Mouse (Mus musculus): ENCODE measurements around the gene Glyat.
"Not testable (repeated sequence)": the region's sequence is repeated elsewhere in the genome, so short reads cannot be mapped to it uniquely, and the experiment has no call there.

The Glyat gene

DNA sequence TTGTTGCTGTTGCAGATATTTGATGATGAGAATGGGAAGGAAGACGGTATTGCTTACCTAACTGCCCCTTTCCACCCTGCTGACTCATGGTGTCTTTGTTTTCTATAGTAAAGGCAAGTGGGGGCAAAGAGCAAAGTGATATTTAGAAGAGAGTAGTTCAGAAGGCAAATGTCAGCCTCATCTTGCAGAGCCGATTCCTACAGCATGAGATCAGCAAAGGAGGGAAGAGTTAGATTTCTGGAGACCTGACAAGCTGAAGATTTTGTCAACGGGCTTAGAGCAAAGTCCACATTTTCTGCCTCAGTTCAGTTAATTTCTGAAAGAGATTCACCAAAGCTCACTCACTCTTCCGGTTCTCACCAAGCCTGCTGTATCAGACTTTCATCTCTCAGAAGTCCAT lies at the start of gene Glyat:
Glyat (plus strand) TSS at position 133 of the 400 bp plus-strand sequence.
- in situ Hi-C loops (cut with MboI; ENCODE audit: unreplicated experiment in 2 of 2): no loop called here

DNA sequence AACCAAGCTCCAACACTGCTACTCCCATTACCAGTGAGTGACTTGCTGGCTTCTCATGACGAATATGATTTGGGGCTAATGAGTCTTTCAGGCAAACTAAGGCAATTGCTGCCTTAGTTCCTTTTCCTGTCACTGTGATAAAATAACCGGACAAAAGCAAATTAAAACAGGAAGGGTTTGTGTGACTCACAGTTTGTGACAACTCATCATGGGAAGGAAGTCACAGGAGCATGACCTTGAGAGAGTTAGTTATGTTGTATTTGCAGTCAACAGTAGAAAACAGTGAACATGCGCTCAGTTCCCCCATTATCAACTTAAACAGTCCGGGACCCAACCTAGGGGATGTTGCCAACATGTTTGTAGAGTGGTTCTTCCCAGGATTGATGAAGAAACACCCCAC lies 47.8 kb upstream of the Glyat start:
- in situ Hi-C loops (cut with MboI; ENCODE audit: unreplicated experiment in 2 of 2): loop anchor here (10.0 to 25.0 kb wide), 2 partner anchors 573 to 811 kb away; partner anchors contain the start of gene Mrpl16 (in 1 of the 2)

GRCm38 (mm10) chr19:12591908-12592307 lies 41.2 kb upstream of the Glyat start:
- in situ Hi-C loops (cut with MboI; ENCODE audit: unreplicated experiment in 2 of 2): loop anchor here (5.0 to 25.0 kb wide), 8 partner anchors 45 to 1225 kb away; partner anchors contain the start of genes Fam111a (in 2 of the 2) and Olfr1499 (in 2 of the 2)

DNA sequence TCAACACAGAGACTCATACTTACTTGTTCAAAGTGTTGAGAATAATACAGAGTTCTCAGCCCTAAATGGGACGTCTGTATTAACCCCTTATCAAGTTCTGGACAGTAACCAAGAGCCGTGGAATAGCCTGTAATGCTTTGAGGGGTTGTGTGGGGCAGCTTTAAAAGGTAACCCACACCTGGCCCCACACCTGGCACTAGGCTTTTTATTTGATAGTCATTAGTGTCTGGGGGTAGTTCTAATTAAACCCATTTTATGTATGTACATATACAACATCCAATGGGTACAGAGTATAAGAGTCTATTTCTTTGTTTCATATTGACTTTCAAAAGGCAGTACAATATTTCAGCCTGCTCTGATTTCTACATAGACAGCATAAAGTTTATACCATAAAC lies 38.0 kb upstream of the Glyat start:
- in situ Hi-C loops (cut with MboI; ENCODE audit: unreplicated experiment in 2 of 2): loop anchor here (10.0 to 25.0 kb wide), 3 partner anchors 460 to 1220 kb away; partner anchors contain the start of gene Olfr1499 (in 1 of the 2)

GRCm38 (mm10) chr19:12595530-12596289 lies 37.4 kb upstream of the Glyat start:
- in situ Hi-C loops (cut with MboI; ENCODE audit: unreplicated experiment in 2 of 2): loop anchor here (10.0 to 25.0 kb wide), 3 partner anchors 461 to 1219 kb away; partner anchors contain the start of gene Olfr1499 (in 1 of the 2)

- in situ Hi-C loops (cut with MboI; ENCODE audit: unreplicated experiment in 2 of 2): loop anchor here (10.0 to 25.0 kb wide), 3 partner anchors 462 to 1218 kb away; partner anchors contain the start of gene Olfr1499 (in 1 of the 2)
These were observed 36.6 kb upstream of the Glyat start for GRCm38 (mm10) chr19:12596290-12597072.

DNA sequence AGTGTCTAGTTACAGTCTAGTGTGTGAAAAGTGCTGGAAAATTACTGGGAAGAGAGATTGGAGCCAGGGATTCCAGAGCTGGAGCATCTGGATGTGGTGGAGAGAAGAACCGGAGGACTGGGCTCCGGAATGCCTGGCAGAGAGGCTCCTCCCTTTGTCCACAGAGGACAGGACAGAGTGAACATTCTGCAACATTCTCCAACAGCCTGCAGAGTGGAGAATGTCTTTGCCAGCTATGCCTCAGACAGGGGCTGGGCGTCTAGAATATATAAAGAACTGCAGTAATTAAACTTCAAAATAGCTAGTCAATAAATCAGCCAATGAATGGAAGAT lies 36.1 kb upstream of the Glyat start:
- in situ Hi-C loops (cut with MboI; ENCODE audit: unreplicated experiment in 2 of 2): loop anchor here (10.0 to 25.0 kb wide), 3 partner anchors 462 to 1218 kb away; partner anchors contain the start of gene Olfr1499 (in 1 of the 2)

DNA sequence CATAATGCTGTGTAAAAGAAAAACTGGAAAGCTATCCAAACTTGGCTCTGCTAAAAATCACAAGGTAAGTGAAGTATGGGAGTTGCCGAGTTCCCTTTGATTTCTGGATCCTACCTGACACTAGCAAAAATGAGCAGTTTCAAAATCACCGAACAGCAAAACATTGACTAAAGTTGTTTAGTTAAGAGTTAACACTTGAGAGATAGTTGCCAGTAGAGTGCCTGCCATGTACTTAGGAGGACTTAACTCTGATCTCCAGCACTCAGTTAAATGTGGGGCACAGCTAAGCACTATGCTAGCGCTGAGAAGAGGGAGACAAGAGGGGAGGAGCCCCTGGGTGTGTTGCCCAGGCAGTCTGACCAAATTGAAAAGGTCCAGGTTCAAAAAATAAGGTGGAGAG lies 34.4 kb upstream of the Glyat start:
- in situ Hi-C loops (cut with MboI; ENCODE audit: unreplicated experiment in 2 of 2): loop anchor here (10.0 to 25.0 kb wide), 3 partner anchors 464 to 1216 kb away; partner anchors contain the start of gene Olfr1499 (in 1 of the 2)

DNA sequence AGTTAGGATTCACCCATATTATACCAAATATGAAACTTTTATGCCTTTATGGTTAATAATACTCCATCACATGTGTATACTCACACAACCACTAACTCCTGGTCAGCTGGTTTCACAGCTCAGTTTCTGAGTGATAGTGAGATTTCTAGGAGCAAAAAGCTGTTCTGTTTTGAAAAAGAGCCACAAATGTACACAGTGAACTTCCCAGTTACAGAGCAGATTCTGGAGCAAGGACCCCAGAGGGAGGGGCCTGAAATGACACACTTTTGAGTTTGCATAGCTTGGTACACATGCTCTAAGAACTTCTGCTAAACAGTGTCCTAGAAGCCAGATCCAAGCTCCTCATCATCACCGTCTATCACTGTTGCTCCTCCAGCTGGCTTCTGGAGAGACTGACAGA lies 33.4 kb upstream of the Glyat start, which contains the start of gene Gm4952:
Gm4952 (plus strand) TSS at position 301 of the 400 bp plus-strand sequence.
- in situ Hi-C loops (cut with MboI; ENCODE audit: unreplicated experiment in 2 of 2): loop anchor here (10.0 to 25.0 kb wide), 3 partner anchors 465 to 1215 kb away; partner anchors contain the start of gene Olfr1499 (in 1 of the 2)

DNA sequence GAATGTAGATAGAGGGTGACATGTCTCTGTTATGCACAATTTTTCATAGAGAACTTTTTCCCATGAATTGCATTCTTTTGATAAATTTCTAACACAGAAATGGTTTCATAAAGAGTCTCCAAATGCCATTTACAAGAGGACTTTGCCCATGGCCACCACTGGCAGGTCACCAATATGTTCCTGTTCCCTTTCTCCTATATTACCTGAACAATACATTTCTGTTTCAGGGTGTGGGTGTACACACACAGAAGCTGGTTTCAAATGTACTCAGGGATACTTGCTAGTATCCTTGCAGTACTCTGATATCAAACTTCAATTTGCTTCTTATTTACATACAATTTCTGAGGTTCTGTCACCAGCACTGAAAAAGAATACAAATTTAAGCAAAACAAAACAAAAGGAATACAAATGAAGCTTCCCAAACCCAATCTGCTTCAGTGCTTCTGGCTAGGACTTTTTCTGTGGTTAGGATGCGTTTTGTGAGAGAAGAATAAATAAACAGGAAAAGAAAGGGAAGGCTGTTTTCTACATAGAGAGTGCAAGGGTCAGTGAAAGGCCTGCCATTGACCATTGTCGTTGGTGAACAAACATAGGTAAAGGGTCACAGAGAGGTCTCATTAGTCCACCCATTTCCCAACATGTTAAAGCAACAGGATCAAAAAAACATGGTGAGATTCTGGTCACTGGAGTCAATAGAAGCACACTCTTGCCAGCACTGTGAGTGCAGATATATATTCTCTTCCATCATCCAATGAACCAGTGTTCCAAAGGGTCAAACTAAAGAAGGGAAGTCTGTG lies 32.2 kb upstream of the Glyat start:
- in situ Hi-C loops (cut with MboI; ENCODE audit: unreplicated experiment in 2 of 2): no loop called here

- in situ Hi-C loops (cut with MboI; ENCODE audit: unreplicated experiment in 2 of 2): no loop called here
These were observed 24.8 kb upstream of the Glyat start for GRCm38 (mm10) chr19:12608336-12608735.

GRCm38 (mm10) chr19:12613646-12614045 lies 19.5 kb upstream of the Glyat start:
- in situ Hi-C loops (cut with MboI; ENCODE audit: unreplicated experiment in 2 of 2): no loop called here

DNA sequence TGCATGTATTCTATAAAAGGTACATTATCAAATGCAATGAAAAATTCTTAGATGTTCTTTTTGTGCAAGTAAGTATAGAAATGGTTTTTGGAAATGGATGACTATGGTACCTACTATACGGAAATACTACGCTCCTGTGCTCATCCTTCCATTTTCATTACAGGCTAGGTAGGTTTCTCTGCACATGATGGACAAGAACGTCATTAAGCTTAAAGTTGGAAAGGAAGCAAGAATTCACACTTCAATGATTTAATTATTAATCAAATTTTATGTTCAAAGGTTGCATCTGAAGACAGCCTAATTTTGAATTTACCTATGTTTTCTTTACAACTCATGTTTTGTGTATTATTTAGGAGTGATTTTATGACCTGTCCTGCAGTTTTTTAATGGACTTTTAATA lies 1.2 kb downstream of the Glyat start:
- in situ Hi-C loops (cut with MboI; ENCODE audit: unreplicated experiment in 2 of 2): no loop called here

- in situ Hi-C loops (cut with MboI; ENCODE audit: unreplicated experiment in 2 of 2): no loop called here
These were observed 1.9 kb downstream of the Glyat start for GRCm38 (mm10) chr19:12634963-12635362.

GRCm38 (mm10) chr19:12636863-12637262 lies 3.8 kb downstream of the Glyat start:
- in situ Hi-C loops (cut with MboI; ENCODE audit: unreplicated experiment in 2 of 2): no loop called here

- in situ Hi-C loops (cut with MboI; ENCODE audit: unreplicated experiment in 2 of 2): no loop called here
These were observed 4.9 kb downstream of the Glyat start for GRCm38 (mm10) chr19:12638049-12638448.

- in situ Hi-C loops (cut with MboI; ENCODE audit: unreplicated experiment in 2 of 2): no loop called here
These were observed 16.4 kb downstream of the Glyat start for GRCm38 (mm10) chr19:12649511-12649910.

DNA sequence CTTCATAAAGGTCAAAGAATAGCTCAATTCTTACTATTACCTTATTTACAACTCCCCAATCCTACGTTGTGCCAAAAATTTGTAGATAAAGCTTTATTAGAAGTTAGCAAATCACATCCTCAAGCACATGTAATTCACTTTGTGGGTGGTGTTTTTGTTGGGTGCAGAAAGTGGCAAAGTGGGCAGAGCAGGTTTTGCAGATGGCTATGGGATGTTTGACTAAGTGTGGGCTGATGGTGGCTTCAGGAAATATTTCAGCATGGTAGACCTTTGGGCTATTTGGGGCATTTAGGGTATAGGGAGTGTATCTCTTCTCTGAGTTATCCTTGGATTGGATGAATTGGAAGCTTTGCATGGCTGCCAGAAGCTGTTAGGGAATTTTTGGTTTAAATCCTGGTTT lies 33.0 kb downstream of the Glyat start:
- in situ Hi-C loops (cut with MboI; ENCODE audit: unreplicated experiment in 2 of 2): no loop called here

DNA sequence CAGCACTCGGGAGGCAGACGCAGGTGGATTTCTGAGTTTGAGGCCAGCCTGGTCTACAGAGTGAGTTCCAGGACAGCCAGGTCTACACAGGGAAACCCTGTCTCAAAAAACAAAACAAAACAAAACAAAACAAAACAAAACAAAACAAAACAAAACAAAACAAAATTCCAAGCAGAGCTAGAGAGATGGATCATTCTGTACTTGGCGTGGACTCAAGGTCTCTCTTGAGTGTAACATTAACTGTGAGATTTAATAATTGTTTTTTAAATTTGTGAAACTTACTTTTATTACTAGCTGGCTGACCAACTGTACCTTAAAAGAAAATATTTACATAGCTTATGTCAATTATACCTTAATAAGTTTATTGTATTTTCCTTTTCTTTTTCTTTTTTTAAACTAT lies 35.5 kb downstream of the Glyat start:
- in situ Hi-C loops (cut with MboI; ENCODE audit: unreplicated experiment in 2 of 2): not testable (repeated sequence)

GRCm38 (mm10) chr19:12670139-12670538 lies 37.0 kb downstream of the Glyat start, which contains the start of gene Olfr1442:
Gene Olfr1442, plus strand, starts transcription at chr19:12670439.
- in situ Hi-C loops (cut with MboI; ENCODE audit: unreplicated experiment in 2 of 2): no loop called here
